Mouse (Mus musculus) stomach, embryonic 16.5 days (tissue): ENCODE data around the gene Thoc5. TPM values are rescaled to one million over a fixed set of nuclear protein-coding genes. Genes with fewer than 3 reads are reported as not detected.

ENCODE experiments used
- ATAC-seq: fragments of 200-750 bp; cut with Nextera tagmentation; 2 replicates; pipeline ENCODE4 v1.8.0; 2017; ENCODE audit warnings: moderate number of reproducible peaks, moderate TSS enrichment; ENCODE audit not compliant: insufficient read depth, low FRiP score
- H3K27ac ChIP-seq: fragments of 300-500 bp; sonication (generic); 2 replicates; pipeline ENCODE4 v1.5.1; 2014; ENCODE audit warnings: low read length
- H3K27me3 ChIP-seq: fragments of 300-500 bp; sonication (generic); 2 replicates; pipeline ENCODE4 v1.6.1; 2014; ENCODE audit warnings: low read length, control low read depth, mixed read lengths; ENCODE audit not compliant: control insufficient read depth, insufficient read depth
- H3K36me3 ChIP-seq: fragments of 300-500 bp; sonication (generic); 2 replicates; pipeline ENCODE4 v1.6.1; 2014; ENCODE audit warnings: low read length; ENCODE audit not compliant: control insufficient read depth, insufficient read depth
- H3K4me1 ChIP-seq: fragments of 300-500 bp; sonication (generic); 2 replicates; pipeline ENCODE4 v1.6.1; 2014; ENCODE audit warnings: low read length, control low read depth, mixed read lengths; ENCODE audit not compliant: control insufficient read depth, insufficient read depth
- H3K4me2 ChIP-seq: fragments of 300-500 bp; sonication (generic); 2 replicates; pipeline ENCODE4 v1.6.1; 2014; ENCODE audit warnings: low read depth, low read length, mixed read lengths
- H3K4me3 ChIP-seq: fragments of 300-500 bp; sonication (generic); replicated peaks from 2 replicates; pipeline ENCODE4 v1.5.1; 2014; ENCODE audit warnings: mild to moderate bottlenecking, low read length
- H3K9ac ChIP-seq: fragments of 300-500 bp; sonication (generic); 2 replicates; pipeline ENCODE4 v1.6.1; 2014; ENCODE audit warnings: low read length
- H3K9me3 ChIP-seq: fragments of 300-500 bp; sonication (generic); replicated peaks from 2 replicates; pipeline ENCODE4 v1.6.1; 2016; ENCODE audit warnings: low read length, control low read depth; ENCODE audit not compliant: control insufficient read depth
- WGBS: fragments of 180-500 bp; shearing (Covaris S2); extraction: QIAGEN DNeasy Blood & Tissue Kit; methylation state at CpG from one replicate; pipeline ENCODE4 v1.1.7; 2014; 5-methylcytosine and 5-hydroxymethylcytosine counted together
- polyA plus RNA-seq: library from polyadenylated mRNA; unstranded; fragments of >200 nt; fragmentation: Nextera tagmentation; extraction: Ambion mirVana; gene quantifications from 2 replicates; pipeline ENCODE4 v1.2.1, GENCODE M21; 2015

Thoc5 gene
- polyA plus RNA-seq, 1 experiment from 2014 or later, result 29.8 TPM

DNA sequence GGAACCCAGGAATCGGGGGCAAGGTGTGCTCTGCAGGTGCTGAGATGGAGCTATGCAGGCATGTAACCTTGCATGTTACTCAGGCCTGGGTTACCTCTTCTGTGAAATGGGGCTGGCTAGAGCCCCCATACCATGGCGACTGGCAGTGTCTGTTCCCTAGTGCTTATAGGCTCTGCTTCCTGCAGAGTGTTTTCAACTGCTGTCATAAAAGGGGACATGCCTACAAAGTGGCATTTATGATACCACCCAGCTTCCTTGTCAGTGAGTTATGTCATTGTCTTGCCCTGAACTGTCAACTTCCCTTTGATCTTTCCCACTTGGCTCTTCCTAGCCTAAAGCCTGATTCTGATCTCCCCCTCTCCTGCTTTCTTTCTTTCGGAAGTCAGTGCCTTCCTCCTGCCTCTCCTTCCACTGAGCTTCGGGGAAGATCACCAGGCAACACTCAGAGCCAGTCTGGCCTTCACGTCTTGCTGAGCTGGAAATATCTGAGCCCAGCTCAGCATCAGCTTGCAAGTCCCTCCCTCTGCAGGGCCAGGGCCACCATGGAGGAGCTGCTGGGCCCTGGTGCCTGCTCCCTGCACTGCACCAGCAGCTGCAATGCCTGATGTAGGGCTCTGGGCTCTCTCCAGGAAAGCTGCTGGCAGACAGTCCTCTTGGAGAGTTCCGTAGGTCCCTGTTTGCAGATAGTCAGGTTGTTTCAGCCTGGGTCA is 68.1 kb downstream of the Thoc5 start:
- 50% methylated on average over 6 of the region's 6 CpGs for WGBS
- Histone ChIP-seq H3K9ac (no peak overlapping the region), H3K4me3 (no peak overlapping the region), H3K27ac (no peak overlapping the region), H3K36me3 (no peaks in the 10 kb centered on the region), H3K27me3 (no peaks in the 10 kb centered on the region), H3K4me1 (no peaks in the 10 kb centered on the region), H3K4me2 (no peak overlapping the region), H3K9me3 (no peaks in the 10 kb centered on the region)
- no peak for ATAC-seq

DNA sequence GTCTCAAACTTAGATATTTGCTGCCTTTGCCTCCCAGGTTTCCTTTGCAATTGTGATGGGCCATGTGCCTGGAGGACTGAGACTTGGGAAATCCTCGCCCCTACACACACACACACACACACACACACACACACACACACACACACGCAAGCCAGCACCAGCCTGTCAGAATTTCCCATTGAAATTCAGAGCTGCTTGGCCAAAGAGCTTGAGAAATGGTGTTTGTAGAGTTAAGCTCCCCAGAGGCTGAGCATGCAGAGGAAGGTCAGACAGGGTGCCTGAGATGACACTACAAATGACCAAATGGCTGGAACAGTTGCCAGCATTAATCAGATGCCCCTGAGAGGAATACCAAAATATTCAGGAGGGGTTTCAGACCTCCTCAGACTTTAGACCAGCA is 71.2 kb downstream of the Thoc5 start:
- H3K9me3 ChIP-seq, result no peaks in the 10 kb centered on the region
- H3K4me1 ChIP-seq, result no peaks in the 10 kb centered on the region
- no peak overlapping the region for H3K4me3 ChIP-seq
- no peaks in the 10 kb centered on the region for H3K27me3 ChIP-seq
- H3K36me3 ChIP-seq, result no peaks in the 10 kb centered on the region
- no peak overlapping the region for H3K4me2 ChIP-seq
- ATAC-seq, result no peak
- H3K27ac ChIP-seq, result no peak overlapping the region
- 51% methylated on average over 2 of the region's 2 CpGs for WGBS
- H3K9ac ChIP-seq, result no peak overlapping the region

DNA sequence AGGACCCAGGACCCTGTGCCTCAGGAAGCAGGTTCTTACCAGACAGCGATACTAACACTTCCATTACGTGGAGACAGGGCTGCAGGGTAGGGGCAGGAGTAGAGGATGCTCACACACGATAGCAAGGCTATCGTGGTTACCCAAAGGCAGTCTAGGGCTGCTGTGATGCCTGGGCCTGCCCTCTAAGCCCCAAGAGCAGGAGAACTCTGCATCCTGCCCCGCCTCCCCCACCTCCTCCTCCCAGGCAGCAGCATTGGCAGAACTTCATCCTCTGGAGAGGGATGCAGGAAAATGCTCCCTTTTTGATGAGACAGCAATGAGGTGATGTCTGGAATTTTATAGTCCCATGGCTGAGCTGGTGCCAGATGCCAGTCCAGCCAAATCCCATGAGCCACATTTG is 71.8 kb downstream of the Thoc5 start:
- ATAC-seq, result no peak
- Histone ChIP-seq H3K4me1 (no peaks in the 10 kb centered on the region), H3K27me3 (no peaks in the 10 kb centered on the region), H3K4me2 (no peak overlapping the region), H3K4me3 (no peak overlapping the region), H3K9me3 (no peaks in the 10 kb centered on the region), H3K27ac (no peak overlapping the region), H3K36me3 (no peaks in the 10 kb centered on the region), H3K9ac (no peak overlapping the region)
- WGBS, result 58% methylated on average over 5 of the region's 5 CpGs

DNA sequence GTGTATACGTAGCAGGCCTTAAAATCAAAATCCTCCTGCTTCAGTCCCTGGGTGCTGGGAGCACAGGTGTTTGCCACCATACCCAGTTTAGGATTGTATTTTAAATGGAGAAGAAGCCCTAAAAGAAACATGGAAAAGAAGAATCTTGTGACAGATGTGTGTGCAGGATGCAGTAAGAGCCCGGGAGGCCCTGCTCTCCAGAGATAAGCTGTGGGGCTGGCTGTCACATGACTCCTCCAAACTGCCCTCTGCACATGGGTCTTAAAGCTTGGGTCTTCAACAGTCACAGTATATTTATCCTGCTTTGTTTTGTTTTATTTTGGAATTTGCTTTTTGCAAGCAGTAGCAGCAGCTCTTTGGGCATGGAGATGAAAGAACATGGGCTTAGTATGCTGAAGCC is 72.4 kb downstream of the Thoc5 start:
- Histone ChIP-seq H3K4me3 (no peak overlapping the region), H3K4me1 (no peaks in the 10 kb centered on the region), H3K36me3 (no peaks in the 10 kb centered on the region), H3K9me3 (no peaks in the 10 kb centered on the region), H3K27ac (no peak overlapping the region), H3K4me2 (no peak overlapping the region), H3K27me3 (no peaks in the 10 kb centered on the region), H3K9ac (no peak overlapping the region)
- no peak for ATAC-seq
- 44% methylated on average over 2 of the region's 2 CpGs for WGBS

DNA sequence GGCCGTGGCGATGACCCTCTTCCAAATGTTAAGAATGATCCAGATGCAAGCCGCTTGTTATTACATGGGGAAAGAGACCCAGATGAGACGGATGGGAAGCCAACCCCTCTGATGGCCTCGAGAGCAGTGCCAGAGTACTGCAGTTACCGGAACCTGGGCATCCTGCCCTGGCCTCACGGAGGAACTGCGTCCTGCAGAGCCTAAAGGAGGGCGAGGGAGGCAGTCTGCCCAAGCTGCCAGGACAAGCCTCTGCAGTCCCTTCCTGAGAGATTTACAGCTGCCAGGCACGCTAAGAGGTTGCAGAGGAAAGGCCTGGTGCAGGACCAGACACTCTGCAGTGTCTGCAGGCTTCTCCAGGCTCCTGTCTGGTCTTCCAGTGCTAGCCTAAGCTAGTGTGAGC is 73.3 kb downstream of the Thoc5 start:
- Histone ChIP-seq H3K27me3 (no peaks in the 10 kb centered on the region), H3K9ac (no peak overlapping the region), H3K9me3 (no peaks in the 10 kb centered on the region), H3K4me3 (no peak overlapping the region), H3K36me3 (no peaks in the 10 kb centered on the region), H3K4me2 (no peak overlapping the region), H3K27ac (no peak overlapping the region), H3K4me1 (no peaks in the 10 kb centered on the region)
- no peak for ATAC-seq
- WGBS, result 68% methylated on average over 10 of the region's 10 CpGs

DNA sequence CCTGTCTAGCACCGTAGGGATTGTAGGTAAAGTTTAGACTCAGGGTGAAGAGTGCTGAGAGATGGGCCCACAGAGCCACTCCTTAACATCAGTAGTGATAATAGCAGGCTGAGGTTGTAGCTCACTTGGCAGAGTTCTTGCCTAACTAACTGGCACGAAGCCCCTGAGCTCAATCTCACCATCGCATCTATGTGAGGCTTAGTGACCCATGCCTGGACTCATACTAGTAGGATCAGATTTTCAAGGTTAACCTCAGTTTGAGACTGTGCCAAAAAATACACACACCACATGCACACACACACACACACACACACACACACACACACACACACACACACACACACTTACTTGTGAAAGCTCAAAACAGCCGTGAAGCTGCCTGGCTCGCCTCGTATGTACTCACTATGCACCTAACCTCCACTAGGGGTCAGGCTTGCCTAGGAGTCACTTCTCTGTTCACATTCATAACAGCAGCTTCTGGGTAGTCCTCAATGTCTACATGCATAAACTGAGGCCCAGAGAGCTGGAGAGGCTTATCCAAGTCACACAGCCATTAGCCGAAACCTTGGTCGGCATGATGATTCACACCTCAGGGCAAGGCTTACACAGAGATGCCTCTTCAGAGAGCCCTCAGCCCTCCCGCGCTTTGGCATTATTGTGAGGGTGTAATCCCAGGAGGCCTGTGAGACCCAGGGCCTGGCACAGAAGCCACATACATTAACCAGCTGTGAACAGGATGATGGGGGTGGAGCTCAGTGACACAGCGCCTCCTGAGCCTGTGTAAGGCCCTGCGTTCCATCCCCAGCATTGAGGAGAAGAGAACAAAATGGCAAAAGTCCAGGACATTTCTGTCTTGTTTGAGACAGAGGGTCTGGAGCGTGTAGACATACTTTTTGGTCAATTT is 78.1 kb downstream of the Thoc5 start:
- H3K9me3 ChIP-seq, result no peaks in the 10 kb centered on the region
- H3K27me3 ChIP-seq, result no peaks in the 10 kb centered on the region
- WGBS, result 54% methylated on average over 13 of the region's 13 CpGs
- H3K36me3 ChIP-seq, result no peaks in the 10 kb centered on the region
- H3K4me1 ChIP-seq, result no peaks in the 10 kb centered on the region
- no peak overlapping the region for H3K27ac ChIP-seq
- peak; percentile 62; the same call in 1 of the 2 replicates for ATAC-seq
- H3K9ac ChIP-seq, result no peak overlapping the region
- H3K4me2 ChIP-seq, result no peak overlapping the region
- no peak overlapping the region for H3K4me3 ChIP-seq

DNA sequence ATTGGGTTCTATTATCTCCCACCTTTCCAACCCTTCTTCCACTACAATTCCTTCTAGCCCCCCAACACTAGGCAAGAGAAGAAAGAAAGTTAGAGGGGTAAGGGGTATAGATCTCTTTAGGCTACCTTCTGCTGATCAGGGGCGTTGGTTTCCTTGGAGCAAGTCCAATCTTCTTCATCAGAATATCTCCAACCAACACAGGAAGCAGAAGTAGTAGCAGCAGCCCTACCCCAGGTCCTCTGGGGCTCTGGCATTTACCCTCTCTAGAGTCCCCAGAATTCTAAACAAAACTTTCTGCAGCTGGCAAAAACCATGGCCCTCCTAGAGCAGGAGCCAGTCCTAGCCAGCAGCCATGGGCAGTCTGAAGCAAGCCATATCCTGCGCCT is 78.7 kb downstream of the Thoc5 start:
- ATAC-seq, result no peak
- Histone ChIP-seq H3K4me1 (no peaks in the 10 kb centered on the region), H3K27ac (no peak overlapping the region), H3K27me3 (no peaks in the 10 kb centered on the region), H3K4me2 (no peak overlapping the region), H3K9ac (no peak overlapping the region), H3K36me3 (no peaks in the 10 kb centered on the region), H3K9me3 (no peaks in the 10 kb centered on the region), H3K4me3 (no peak overlapping the region)
- WGBS, result 76% methylated on average over 2 of the region's 2 CpGs

DNA sequence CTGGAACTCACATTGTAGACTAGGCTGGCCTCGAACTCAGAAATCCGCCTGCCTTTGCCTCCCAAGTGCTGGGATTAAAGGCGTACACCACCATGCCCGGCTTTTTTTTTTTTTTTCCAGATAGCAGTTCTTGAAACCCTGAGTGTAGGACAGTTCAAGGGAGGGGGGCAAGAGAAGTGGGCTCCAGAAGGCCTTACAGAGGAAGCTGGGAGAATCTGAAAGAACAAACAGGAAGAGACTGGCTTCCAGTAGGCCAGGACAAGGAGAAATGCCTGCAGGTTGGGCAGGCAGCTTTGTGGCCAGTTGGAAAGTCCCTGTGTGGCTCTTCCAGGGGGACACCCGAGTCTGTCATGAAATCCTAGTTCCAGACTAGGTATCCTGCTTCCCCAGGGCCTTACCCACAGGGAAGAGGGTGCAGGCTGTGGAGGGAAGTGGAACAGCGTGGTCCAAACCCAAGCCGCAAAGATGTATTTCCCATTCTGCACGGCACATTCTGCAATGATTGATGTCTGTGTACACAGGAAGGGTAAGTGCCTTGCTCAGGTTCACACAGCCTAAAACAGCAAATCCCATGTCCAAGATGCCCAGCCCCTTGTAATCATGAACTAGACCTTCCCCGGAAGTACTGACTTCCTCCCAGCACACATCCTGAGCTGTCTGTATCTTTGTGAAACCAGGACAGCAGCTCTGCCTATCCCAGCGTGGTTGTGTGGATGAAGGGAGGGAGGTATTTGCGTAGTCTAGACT is 79.4 kb downstream of the Thoc5 start:
- H3K4me2 ChIP-seq, result no peak overlapping the region
- no peak overlapping the region; the same call in 1 of the 2 replicates for H3K27ac ChIP-seq
- H3K4me1 ChIP-seq, result no peaks in the 10 kb centered on the region
- no peaks in the 10 kb centered on the region for H3K27me3 ChIP-seq
- H3K4me3 ChIP-seq, result no peak overlapping the region
- no peaks in the 10 kb centered on the region for H3K36me3 ChIP-seq
- no peaks in the 10 kb centered on the region for H3K9me3 ChIP-seq
- H3K9ac ChIP-seq, result no peak overlapping the region
- no peak for ATAC-seq
- 57% methylated on average over 11 of the region's 11 CpGs for WGBS

DNA sequence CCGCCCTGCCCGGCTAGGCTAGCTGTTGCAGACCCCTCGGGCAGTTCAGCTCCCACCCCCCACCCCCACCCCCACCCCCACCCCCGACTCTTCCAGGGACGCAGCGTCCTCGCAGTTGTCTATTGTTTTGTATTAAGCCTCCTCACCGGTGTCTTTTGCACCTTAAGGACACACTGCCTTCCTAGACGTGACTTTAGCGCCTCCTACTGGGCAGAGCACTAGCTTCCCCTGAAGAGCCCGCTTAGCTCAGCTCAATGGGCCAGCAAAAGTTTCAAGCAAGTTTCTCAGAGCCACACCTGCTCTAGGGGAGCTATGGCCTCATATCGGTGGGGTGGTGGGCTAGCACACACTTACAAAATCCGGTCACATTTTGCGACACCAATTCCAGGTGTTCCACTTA is 80.5 kb downstream of the Thoc5 start:
- no peaks in the 10 kb centered on the region for H3K4me1 ChIP-seq
- H3K4me2 ChIP-seq, result 0 out of 2 replicates have a peak overlapping the region, but pooled peaks have one; percentile 21
- no peaks in the 10 kb centered on the region for H3K27me3 ChIP-seq
- H3K9me3 ChIP-seq, result no peaks in the 10 kb centered on the region
- no peak overlapping the region for H3K27ac ChIP-seq
- no peak overlapping the region for H3K9ac ChIP-seq
- H3K36me3 ChIP-seq, result no peaks in the 10 kb centered on the region
- ATAC-seq, result no peak
- WGBS, result 11% methylated on average over 14 of the region's 14 CpGs
- no peak overlapping the region for H3K4me3 ChIP-seq
